Mouse (Mus musculus): ENCODE results near the gene S100a6.

GRCm38 (mm10) chr3:90639511-90640154 is 27.0 kb downstream of the S100a6 start:
- TF ChIP-seq CTCF (IDR thresholded peaks at IDR 0.05) = peak; percentile 86
- no peak for TF ChIP-seq EP300 (IDR thresholded peaks at IDR 0.05; ENCODE audit: insufficient read depth, low read depth, low read length)
- TF ChIP-seq POLR2A (IDR thresholded peaks at IDR 0.05; ENCODE audit: insufficient read depth, low read depth, low read length) = no peak
